Mouse (Mus musculus) bone marrow macrophage, adult 2 months (primary cell): ENCODE data around the gene Dnajb6.

Source experiments
- CTCF ChIP-seq: IDR thresholded peaks from 2 replicates; pipeline ENCODE4 v1.5.1; 2012; ENCODE audit warnings: low read depth, mild to moderate bottlenecking, low read length, moderate library complexity
- POLR2A ChIP-seq: IDR thresholded peaks from 2 replicates; pipeline ENCODE4 v1.6.1; 2012; ENCODE audit warnings: mild to moderate bottlenecking, low read depth, low read length, borderline replicate concordance

DNA sequence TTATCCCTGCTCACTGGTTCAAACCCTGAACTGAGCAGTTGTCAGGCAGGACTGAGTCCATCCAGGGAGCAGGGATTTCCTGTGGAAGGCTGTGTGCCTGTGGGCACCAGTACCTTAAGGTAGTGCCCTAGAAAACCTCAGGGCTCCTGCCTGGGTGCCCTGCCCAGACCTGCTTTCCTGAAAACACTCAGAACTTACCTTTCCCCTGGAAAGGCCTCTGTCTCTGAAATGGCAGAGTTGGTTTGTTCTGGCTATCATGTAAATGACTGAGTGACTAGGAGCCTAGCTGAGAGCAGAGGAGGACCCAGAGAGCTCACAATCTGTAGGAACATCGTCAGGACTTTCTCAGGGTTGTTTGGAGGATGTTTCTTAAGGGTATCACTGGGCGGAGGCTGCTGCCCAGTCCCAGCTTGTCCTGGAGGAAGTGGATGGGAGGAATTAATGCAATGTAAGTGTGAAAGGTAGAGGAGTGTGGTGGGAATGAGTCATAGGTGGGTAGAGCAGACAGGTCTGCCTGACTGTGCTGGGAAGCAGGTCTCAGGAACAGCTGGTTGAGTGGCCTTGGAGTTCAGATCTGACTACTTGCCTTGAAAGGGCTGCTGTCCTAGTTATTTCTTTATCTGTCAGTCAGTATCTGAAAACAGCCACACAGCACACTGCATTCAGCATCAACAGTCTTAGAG, 35.8 kb upstream of the Dnajb6 start:
- no peak for TF ChIP-seq CTCF
- no peak for TF ChIP-seq POLR2A
